Mouse (Mus musculus) heart, adult 9 months (tissue): ENCODE results near the gene Tnxb.
"Not testable (repeated sequence)": the region's sequence is repeated elsewhere in the genome, so short reads cannot be mapped to it uniquely, and the experiment has no call there.

Experiments used
- DNase-seq, 2 experiments: peaks; one replicate each; pipeline ENCODE4 v3.0.0; 2022; ENCODE audit warnings: low spot score in 2 of 2

The Tnxb gene

DNA sequence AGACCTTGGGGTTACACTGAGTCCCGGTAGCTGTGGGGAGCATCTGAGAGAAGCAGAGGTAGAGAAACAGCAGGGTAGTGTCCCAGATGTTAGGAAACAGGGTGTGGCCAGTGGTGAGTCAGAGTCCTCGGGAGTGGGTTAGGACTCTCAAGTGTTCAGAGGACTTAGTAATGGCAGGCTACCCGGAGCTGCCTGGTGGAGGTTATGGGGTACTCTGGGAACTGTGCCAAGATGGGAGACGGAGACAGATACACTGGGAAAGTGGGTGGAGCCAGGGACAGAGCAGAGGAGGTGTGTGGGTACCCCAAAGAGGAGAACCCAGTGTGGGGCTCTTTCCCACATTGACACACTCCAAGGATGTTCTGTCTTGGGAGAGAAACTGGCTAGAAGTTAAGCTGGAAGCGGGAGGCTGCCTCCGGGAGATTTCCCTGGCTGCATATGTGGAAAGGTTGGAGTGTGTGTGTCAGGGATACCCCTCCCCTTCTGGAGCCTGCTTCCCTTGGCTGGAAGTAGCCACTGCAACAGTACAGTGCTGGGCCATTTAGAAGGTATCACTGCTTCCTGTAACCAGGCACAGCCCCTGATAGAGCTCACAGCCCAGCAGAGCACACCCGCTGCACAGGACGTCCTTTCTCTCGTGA lies 14.0 kb downstream of the Tnxb start:
- peak; percentile 49 to 63 for DNase-seq

DNA sequence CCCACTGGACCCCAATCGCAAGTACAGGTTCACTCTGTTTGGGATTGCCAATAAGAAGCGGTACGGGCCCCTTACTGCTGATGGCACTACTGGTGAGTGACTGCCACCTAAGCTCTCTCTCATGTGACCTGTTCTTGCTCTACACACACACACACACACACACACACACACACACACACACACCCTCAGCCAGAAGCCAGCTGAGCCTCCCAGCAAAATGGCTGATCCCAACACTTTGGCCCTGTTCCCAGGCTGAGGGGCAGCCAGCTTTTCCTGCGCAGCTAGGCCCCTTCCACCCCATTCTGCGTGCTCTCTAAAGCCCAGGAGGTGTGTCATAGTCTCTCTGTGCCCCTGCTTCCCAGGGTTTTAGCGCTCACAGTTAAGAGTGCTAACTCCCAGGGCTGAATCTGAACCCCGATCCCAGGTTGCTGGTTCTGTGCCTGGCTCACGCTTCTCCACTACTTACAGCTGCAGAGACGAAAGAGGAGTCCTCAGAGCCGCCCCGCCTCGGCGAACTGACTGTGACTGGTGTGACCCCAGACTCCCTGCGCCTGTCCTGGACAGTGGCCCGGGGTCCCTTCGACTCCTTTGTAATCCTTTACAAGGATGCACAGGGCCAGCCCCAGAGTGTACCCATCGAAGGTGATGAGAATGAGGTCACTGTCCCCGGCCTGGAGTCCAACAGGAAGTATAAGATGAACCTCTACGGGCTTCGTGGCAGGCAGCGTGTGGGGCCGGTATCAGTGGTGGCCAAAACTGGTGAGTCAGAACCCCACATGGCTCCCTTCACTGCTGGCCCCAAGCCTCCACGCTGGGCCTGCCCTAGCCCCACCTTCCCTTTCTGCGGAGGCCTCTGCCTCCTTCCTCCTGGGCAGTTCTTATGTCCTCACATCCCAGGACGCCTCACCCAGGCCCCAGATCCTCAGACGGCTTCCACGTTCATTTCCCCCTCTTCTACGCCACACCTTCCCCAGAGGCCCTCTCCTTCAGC lies 15.1 kb downstream of the Tnxb start:
- peak; percentile 72 to 76 for DNase-seq

DNA sequence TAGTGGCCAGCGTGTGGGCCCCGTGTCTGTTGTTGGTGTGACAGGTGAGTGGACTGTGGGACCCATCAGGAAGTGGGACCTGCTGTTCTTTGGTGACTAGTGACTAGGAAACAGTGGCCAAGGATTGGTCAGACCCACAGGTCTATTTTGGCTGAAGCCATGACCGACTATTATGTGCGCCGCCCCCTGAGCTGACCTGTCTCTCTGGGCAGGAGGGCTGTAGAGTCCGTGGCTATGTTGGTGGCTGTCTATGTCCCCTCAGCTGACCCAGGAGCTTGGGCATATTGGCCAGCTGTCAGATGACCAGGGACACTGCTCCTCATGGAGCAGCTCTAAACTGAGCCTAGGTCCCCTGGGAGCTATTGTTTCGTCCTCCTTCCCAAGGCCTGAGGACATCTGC lies 18.6 kb downstream of the Tnxb start:
- DNase-seq: no peak

DNA sequence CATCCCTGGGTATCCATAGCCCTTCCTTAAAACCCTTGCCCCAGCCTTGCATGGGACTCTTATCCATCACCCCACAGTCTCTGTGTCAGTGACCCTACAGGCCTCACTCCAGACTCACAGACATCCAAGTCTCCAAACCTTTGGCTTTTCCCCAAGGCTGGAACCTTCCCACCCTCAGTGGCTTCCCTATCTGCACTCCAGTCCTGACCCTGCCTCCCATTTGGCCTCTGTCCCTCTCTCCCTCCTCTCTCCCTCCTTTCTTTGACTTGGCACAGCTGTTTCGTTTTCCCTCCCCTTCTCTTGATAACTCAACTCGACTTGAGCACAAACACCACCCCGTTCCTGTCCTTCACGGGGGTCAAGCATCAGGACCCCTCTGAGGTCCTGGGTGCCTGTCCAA lies 20.1 kb downstream of the Tnxb start:
- peak; percentile 86 to 88 for DNase-seq

DNA sequence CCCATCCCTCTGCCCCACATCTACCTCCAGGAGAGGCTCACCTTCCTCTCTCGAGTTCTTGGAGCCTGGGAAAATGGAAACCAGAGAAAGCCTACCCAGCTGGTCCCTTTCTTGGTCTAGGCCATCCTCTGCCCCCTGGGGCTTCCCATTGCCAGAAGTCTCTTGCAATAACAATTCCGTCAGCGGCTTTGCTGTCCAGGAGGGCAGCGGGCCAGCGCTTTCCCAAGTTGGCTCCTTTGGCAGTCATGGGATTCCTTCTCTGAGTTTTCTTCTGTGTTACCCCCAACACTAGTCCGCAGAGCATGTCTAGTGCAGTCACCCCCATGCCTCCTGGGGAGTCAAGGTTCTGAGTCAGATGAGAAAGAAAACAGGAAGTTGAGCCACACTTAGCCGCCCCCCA lies 22.6 kb downstream of the Tnxb start:
- peak; percentile 88 to 91 for DNase-seq

DNA sequence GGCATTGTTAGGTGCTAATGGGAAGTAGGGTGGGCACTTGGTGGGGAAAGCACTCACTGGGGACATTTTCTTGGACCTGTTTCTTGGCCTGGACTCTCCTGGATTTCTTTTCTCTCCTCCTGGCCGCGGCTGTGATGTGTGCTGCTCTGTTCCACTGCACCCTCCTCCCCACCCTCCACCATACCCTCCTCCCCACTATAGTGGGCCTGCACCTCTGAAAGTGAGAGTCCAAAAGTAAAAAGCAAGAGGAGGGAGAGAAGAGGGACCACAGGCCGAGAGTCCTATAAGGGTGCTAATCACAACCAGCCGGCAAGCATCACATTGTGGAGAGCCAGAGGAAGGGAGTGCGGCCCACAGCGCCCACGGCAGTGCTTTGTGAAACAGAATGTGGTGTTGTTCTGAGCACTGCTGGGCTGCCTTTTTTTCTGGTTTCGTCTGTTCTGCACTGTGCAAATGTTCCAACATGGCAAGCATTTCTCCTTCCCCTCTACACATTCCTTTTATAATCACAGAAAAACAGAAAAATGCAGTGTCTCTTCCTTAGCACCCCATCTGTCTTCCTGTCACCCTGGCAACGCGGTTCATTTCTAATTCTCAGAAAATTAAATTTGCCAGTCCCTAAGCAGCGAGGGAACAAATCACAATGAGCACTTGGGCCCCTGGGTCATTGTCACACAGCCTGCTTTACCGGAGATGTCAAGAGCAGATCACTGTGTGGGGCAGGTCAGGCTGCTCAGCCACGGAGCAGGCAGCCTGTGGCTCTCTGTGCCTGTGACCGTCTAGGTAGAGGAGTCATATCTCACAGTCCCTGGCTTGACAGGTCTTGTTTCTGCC lies 29.5 kb downstream of the Tnxb start:
- no peak for DNase-seq

DNA sequence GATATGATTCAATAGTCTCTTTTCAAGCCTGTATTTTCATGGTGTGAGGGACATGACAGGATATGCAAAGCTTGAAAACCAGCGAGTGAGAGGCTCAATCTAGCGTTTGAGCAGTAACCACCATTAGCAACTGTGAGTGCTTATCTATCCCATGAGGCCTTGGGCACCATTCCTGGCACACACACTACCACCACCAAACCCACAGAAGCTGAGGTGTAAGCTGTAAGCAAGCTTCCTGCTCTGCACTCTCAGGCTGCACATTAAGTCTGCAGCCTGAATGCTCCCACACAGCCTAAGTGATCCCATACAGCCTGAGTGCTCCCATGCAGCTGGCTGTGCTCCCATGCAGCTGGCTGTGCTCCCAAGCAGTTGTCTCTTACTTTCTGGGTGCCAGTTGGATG lies 30.3 kb downstream of the Tnxb start:
- no peak for DNase-seq

DNA sequence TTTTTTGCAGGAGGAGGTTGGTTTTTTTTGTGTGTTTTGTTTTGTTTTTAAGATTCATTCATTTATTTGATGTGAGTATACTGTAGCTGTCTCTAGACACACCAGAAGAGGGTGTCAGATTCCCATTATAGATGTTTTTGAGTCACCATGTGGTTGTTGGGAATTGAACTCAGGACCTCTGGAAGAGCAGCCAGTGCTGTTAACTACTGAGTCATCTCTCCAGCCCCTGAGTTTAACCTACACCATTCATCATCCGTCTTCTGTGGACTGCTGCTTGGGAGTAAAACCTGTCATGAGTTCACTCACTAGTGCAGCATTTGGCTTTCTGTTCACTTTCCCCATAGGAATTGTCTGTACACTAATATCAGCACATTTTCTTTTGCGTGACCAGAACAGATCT lies 36.1 kb downstream of the Tnxb start:
- DNase-seq: not testable (repeated sequence)

DNA sequence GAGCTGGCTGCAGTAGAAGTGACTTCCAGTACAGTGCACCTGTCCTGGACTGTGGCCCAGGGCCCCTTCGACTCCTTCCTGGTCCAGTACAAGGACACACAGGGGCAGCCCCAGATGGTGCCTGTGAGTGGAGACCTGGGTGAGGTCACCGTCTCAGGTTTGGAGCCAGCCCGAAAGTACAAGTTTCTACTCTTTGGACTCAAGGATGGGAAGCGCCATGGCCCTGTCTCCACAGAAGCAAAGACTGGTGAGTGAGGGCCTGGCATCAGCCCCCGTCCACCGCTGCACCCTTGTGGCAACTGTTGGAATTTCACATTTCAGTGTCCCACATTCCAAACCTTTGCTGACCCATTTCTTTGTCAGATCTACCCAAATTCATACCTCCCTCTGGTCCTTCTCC lies 42.6 kb downstream of the Tnxb start:
- peak; percentile 35 to 64 for DNase-seq

DNA sequence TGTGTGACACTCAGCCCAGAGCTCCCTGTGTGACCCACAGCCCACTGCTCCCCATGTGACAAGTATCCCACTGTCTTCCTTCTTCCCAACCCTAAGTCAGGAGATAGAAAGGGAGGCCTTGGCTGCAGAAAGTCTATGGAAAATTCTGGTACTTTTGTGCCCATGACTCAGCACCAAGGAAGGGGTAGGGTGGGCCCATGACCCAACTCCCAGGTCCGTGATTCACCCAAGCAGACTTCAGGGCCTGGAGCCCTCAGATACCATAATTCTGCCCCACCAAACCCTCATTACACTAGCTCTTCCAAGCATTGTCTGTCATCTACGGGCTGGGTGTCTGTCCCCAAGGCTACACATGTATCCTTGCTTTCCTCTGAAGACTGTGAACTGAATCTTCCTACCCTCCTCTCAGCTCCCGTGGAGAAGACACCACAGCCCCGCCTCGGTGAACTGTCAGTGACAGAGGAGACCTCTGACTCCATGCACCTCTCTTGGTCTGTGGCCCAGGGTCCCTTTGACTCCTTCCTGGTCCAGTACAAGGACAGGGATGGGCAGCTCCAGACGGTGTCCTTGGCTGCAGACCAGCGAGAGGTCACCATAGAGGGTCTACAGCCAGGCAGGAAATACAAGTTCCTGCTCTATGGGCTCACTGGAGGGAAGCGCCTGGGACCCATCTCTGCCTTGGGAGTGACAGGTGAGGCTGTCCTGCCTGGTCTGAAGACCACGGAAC lies 44.0 kb downstream of the Tnxb start:
- not testable (repeated sequence) for DNase-seq

DNA sequence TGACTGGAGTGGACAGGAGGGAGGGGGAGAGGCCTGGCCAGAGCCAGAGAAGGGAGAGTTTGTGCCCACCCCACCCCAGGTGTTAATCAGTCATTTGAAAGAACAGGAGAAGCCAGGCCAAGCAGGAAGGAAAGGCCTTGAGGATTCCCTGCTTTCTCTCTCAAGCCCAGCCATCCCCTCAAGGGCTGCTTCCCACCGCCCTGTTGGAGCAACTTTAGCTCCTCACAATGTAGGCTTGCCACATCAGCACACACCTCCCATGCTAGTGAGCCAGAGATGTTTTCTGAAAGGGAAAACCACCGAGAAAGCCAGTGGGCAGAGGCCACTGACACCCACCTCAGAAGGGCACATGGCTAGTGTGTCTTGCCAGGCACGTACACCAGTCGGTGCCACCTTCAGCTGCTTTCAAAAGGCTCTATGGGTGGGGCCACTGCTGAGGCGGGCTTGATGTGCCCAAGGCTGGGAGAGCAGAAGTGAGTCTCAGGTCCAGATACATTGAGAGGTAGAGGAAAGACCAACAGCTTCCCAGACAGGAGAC lies 44.6 kb downstream of the Tnxb start:
- not testable (repeated sequence) for DNase-seq

DNA sequence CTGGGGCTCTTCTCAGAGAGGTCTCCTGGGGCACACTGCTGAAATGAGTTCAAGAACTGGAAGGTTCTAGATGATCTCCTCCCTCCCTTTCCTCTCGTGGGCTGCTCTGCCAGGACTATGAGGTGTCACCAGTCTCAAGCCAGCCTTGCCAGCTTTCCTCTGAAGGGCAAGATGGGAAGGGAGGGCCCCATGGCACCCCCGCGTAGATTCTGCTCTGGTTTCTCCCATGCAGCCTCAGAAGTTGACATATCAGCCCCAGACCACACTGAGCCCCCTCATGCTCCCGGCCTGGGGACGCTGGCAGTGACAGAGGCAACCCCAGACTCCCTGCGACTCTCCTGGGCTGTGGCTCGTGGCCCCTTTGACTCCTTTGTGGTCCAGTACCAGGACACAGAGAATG lies 45.1 kb downstream of the Tnxb start:
- DNase-seq: not testable (repeated sequence)

DNA sequence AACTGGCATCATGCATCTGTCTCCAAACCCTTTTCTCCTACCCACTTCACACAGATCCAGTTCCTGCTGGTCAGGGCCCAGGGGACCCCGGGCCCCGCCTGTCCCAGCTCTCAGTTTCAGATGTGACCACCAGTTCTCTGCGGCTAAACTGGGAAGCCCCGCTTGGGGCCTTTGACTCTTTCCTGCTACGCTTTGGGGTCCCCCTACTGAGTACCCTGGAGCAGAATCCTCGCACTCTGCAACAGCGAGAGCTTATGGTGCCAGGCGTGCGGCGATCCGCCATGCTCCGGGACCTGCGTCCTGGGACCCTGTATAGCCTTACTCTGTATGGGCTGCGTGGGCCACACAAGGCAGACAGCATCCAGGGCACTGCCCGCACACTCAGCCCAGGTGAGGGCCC lies 45.9 kb downstream of the Tnxb start:
- DNase-seq: no peak

DNA sequence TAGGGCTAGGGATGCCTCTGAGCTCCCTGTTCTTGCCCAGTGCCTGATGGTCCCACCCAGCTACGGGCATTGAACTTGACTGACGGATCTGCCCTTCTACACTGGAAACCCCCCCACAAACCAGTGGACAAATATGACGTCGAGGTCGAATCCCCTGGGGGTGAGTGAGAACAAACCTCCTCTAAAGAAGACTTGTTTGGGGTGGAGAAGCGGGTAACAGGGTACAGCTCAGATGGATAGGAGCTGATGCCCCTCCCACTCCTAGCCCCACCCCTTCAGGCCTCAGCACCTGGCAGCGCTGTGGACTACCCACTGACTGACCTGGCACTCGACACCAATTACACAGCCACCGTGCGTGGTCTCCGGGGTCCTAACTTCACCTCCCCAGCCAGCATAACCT lies 47.1 kb downstream of the Tnxb start:
- no peak for DNase-seq

DNA sequence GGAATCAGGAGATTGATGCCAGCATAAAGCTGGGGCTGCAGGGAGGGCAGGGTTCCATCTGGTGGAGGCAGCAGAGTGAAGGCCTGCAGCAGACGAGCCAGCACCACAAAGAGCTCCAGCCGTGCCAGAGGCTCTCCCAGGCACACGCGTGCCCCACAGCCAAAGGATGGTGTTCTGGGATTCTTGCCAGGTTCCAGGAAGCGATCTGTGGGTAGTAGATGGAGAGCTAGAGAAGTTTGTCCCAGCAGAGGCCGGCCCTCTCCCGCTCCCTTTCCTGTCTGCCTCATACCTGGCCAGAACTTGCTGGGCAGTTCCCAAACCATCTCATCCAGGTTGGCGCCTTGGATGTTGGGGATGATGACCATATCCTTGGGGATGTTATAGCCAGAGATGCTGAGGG lies 49.6 kb downstream of the Tnxb start:
- not testable (repeated sequence) for DNase-seq

DNA sequence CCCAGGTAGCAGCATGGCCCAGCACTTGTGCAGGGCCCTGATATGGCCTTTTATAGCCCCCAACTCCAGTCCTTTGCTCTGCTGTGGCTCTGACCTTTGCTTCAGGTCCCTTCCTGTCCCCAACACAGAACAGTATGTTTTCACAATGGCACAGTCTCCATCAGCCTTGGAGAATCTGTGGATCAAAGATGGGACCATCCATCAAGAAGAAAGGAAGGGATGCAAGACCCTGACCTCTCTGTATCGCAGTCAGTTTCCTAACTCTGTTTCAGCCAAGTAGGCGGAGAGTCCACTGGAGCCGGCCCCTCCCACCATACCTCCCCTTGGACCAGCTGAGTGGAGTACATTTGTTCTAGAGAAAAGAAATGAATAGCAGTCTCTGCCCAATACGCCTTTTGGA lies 51.9 kb downstream of the Tnxb start:
- not testable (repeated sequence) for DNase-seq

DNA sequence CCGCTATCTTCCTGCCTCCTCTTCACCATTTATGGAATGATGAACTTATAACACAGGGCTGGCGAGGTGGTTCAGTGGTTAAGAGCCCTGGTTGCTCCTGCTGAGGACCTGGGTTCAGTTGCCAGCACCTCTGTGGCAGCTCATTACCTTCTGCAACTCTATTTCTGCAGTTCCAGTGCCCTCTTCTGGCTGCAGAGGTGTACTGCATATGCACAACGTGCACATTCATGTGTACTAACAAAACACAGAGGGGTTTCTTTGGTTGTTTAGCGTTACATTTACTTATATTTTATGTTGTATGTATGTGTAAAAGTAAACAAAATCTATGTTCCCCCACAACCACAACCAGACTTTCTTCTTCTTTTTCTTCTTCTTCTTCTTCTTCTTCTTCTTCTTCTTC lies 52.7 kb downstream of the Tnxb start:
- no peak for DNase-seq

DNA sequence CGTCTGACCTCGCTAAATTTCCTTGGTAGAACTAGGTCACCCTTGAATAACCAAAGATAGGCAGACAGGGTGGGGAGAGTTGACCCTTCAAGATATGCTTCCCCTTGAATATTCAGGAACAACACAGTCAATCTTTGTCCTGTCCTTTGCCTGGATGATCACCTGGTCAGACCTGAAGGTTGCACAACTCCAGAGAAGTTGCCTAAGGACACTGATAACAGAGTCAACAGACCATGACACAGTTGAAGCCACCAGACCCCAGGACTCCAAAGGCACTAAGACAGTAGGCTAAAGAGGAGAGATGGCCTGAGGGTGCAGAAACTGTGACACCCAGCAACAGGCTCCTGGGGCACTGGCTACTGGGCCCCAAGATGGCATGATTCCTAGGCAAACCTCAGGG lies 57.6 kb downstream of the Tnxb start:
- DNase-seq: no peak

DNA sequence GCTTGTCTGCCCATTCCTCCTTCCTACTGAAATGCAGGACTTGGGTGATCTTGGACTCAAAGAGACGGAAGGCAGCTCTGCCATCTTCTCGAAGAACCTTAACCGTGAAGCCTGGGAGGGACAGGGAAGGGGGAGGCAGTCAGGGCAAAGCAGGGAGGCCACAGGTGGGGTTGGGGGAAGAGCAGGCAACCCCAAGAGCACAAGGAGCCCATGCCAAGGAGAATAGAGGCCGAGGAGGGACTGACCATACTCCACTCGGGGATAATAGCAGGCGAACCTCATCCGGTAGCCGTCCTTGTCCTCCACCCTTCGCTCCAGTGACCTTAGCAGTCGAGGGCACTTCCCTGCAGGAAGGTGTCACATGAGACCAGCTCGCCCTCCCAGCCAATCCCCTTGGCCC lies 58.8 kb downstream of the Tnxb start:
- DNase-seq: not testable (repeated sequence)

DNA sequence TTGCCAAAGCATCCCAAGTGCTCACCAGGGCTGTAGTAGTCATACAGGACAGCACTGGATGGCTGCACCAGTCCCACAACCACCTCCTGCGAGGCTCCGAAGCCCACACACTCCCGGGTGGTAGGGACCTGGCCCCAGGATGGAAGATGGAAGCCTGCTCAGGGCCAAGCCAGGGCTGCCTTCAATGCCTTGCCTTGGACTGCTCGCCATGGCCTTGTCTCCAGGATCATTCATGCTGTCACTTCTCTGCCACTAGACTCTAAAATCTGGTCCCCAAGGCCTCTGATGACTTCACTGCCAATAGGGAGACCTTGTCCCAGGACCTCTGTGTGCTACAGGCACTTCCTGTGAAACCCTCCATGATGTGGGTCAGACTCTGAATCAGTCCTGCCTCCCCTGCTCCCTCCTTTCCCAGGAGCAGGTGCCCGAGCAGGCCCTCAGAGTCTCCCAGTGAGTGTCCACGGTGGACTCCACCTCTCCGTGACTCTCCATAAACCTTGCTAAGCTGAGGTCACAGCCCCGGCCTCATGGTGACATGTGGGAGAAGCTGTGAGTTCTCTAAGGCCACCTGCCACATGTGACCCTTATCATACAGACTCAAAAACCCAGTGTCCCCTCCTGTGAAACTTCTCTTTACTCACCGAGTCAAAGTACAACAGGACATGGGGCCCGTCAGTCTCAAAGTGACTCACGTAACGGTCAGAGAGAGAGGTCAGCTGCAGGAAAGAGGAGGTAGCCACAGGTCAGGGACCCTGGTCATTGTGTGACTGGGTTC lies 59.6 kb downstream of the Tnxb start:
- DNase-seq: not testable (repeated sequence)
